Mouse (Mus musculus) thymus, postnatal 0 days (tissue): ENCODE data around the gene Angptl2. TPM values are rescaled to one million over a fixed set of nuclear protein-coding genes. Genes with fewer than 3 reads are reported as not detected.

Source experiments
- DNase-seq: peaks from one replicate; pipeline ENCODE4 v3.0.0-alpha.2; 2015; ENCODE audit warnings: low spot score
- polyA plus RNA-seq: library from polyadenylated mRNA; unstranded; fragments of >200 nt; fragmentation: Nextera tagmentation; extraction: Ambion mirVana; gene quantifications from 2 replicates; pipeline ENCODE4 v1.2.1, GENCODE M21; 2015

Angptl2 gene
- polyA plus RNA-seq, 1 experiment from 2014 or later = 29.8 TPM

- no peak for DNase-seq
Observed at GRCm38 (mm10) chr2:33268384-33269131, 52.7 kb downstream of the Angptl2 start.

DNA sequence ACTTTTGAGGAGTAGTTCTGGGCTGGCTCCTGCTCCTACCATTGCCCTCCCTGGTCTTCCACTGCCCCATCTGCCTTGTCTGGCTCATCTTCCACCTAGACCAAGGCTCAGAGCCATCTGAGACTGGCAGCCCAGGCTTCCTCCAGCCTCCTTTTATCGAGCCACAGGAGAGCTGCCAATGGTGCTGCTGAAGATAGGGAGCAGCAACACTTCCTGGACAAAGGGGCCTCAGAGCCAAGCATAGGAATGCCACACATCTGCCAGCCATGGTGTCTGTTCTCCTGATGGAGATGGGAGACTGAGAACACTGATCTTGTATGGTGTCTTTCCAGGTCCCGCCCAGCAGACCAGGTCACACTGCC, 53.2 kb downstream of the Angptl2 start:
- no peak for DNase-seq

DNA sequence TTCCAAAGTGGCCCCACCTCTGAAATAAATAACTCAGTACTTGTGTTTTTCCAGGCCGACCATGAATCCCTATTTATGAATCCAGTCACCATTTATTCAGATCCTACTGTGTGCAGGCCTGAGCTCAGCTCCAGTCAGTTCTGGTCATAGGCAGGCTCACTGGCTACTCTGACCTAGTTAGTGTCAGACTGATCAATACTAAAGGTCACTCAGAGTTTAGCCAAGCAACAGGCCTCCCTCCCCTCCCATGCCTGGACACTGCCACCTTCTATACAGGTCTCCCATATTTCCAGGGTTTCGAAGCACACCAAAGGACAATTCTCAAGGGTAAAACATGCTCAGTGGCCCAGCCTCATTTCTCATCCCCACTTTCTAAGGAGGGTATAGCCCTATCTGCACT, 54.7 kb downstream of the Angptl2 start:
- DNase-seq = no peak

GRCm38 (mm10) chr2:33271511-33271910, 55.6 kb downstream of the Angptl2 start:
- DNase-seq = no peak

DNA sequence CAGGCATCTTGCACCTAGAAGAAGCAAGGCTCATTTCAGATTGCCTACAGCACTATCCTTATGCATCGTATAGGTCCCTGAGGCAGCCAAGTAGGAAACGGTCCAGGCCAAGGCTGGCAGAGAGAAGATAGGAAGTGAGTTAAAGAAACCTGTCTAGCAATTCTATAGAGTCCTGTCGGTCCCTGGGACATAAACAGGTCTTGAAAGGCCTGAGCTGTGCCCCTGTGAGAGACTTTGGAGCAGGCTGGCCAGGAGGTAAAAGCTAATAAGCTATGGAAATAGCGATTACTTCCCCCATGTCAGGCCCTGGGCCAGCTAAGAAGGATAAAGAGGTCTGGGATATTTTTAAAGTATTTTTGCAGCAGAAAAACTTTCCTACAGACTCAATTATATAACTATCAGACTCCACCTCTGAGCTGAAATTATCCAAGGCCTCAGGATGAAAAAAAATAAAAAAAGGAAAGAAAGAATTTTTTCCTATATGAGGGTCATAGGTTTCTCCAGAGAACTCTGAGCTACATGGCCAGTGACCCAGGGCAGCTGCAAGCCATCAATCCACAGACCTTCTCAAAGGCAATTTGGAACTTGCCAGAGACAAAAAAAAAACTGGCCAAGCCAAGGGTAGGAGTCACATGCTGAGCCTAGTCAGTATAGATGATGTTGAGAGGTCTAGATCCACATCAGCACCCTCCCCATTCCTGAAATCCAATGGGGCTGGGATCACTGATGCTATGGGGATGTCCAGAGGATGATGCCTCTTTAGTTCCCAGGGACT, 57.0 kb downstream of the Angptl2 start:
- no peak for DNase-seq

- DNase-seq = no peak
Observed at GRCm38 (mm10) chr2:33274719-33275490, 59.0 kb downstream of the Angptl2 start.

DNA sequence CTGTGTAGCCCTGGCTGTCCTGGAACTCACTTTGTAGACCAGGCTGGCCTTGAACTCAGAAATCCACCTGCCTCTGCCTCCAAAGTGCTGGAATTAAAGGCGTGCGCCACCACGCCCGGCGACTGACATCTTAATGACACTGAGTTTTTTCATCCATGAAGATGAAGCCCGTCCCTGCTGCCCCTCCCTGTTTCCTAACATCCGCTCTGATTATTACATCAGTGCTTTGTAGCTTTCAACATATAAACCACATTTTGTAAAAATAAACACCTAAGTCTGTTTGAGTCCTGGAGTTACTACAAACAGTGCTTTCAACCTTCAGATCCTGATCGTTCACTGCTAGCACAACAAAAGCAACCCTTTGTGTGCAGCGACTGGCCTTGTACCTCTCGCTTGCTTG, 63.9 kb downstream of the Angptl2 start:
- no peak for DNase-seq

DNA sequence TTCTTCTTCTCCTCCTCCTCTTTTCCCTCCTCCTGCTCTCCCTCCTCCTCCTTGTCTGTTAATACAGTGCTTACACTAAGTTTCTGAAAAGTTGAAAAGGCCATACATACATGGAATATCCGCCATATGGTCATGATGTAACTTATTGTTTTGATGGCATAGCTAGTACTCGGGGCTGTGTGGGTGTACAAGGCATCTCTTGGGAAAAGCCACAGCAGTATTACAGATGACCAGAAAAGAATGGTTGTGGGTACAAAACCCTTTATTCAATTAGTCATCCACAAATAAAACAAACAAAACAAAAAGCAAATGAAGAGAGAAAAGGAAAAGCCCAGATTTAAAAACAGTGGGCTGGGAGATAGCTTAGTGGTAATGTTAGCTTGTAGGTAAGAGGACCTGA, 64.7 kb downstream of the Angptl2 start:
- DNase-seq = no peak

- DNase-seq = no peak
Observed at GRCm38 (mm10) chr2:33281807-33282206, 65.9 kb downstream of the Angptl2 start.

GRCm38 (mm10) chr2:33282877-33283276, 67.0 kb downstream of the Angptl2 start:
- no peak for DNase-seq

DNA sequence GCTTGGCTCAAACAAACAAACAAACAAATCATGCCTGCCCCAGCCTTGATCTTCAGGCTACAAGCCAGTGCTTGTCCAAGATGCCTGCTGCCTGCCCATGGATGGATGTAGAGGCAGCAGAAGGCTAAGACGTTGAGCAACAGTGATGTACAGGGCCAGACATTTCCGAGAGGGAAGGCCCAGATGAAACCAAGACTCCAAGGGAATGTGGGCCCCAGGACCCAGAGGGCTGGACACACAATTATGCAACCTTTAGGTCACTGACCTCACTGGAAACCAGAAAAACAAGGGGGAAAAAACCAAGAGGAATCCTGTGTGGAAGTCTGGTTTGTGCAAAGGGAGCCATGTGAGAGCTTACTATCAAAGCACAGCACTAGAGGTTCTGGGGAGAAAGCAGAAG, 67.8 kb downstream of the Angptl2 start:
- DNase-seq = no peak

- DNase-seq = no peak
Observed at GRCm38 (mm10) chr2:33288837-33289236, 73.0 kb downstream of the Angptl2 start.

DNA sequence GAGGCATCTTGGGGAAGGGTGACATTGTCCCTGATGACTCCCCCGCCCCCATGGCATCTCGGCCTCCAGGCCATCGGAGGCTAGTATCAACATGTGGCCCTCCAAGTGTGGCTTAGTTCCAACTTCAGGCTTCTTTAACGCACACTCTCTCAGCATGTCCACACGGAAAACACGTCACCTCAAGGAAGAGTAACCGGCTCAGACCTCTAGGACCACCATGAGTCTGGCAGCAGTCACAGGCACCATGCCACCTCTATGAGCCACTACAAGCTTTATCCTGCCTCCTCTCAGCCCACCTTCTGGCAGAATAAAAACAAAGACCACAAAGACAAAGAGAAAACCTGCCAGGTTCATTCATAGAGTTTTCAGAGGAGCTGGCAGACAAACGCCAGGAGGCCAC, 74.6 kb downstream of the Angptl2 start:
- no peak for DNase-seq

GRCm38 (mm10) chr2:33292057-33292456, 76.2 kb downstream of the Angptl2 start:
- no peak for DNase-seq

GRCm38 (mm10) chr2:33295115-33295514, 79.2 kb downstream of the Angptl2 start:
- DNase-seq = no peak

Other genes starting within 250 kb of the Angptl2 start
- 13.1 and 13.6 TPM in 2 replicates for gene Slc2a8, start 234.0 kb upstream of the Angptl2 start, polyA plus RNA-seq
- gene Garnl3, start 84.4 kb upstream of the Angptl2 start, polyA plus RNA-seq = 0.81 and 1.0 TPM in 2 replicates
- 3.9 and 5.5 TPM in 2 replicates for gene Ralgps1, start 155.4 kb downstream of the Angptl2 start, polyA plus RNA-seq
- 3.3 and 3.7 TPM in 2 replicates for gene Zbtb34, start 215.3 kb downstream of the Angptl2 start, polyA plus RNA-seq